Mouse (Mus musculus) adrenal gland, postnatal 10 days (tissue): Measurements from ENCODE around the gene Sema6d. TPM values are rescaled to one million over a fixed set of nuclear protein-coding genes. Genes with fewer than 3 reads are reported as not detected.

Source experiments
- DNase-seq: peaks from one replicate; pipeline ENCODE4 v3.0.0; 2021; ENCODE audit warnings: mixed read lengths
- total RNA-seq, 2 experiments: library from RNA; stranded (reverse); gene quantifications; 2 replicates each; pipeline ENCODE4 v1.2.3; 2021

The Sema6d gene
- total RNA-seq, 2 experiments from 2014 or later = 17.3 to 22.2 TPM

DNA sequence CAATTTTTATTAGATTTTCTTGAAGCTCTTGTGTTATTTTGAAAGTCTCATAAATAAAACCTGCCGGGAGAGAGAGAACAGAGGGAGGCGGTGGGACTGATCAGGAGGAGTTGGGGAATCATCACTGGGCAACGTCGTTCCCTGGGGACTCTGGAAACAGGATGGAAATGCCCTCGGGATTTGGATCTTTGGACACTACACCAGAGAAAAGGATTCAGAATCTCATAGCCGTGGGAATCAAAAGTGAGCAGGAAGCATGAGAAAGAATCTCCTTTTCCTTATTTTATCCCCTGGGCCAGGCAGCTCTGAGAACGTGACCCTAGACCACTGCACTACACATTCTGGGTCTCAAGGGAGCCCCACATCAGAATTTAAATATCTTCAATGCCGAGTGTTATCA is 313.8 kb downstream of the Sema6d start:
- no peak for DNase-seq

DNA sequence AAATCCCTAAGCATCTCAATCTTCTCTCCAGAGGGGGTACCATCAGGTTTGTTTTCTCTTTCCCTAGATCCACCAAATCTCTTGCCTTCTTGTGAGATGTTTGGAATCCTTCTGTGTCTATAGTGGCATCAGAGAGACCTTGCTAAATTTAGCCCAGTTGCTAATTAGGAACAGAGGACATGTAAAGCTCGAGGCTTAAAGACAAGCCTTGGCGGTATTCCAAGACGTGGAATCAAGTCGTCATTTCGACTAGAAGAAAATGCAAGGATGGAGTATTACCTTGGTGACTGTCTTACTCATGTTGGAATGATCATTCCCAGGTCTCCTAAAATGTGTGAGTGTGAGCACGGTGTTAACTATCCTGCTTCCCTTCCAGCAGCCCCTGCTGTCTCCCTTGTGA is 314.2 kb downstream of the Sema6d start:
- DNase-seq = no peak

GRCm38 (mm10) chr2:124404631-124405562 is 315.1 kb downstream of the Sema6d start:
- DNase-seq = no peak

DNA sequence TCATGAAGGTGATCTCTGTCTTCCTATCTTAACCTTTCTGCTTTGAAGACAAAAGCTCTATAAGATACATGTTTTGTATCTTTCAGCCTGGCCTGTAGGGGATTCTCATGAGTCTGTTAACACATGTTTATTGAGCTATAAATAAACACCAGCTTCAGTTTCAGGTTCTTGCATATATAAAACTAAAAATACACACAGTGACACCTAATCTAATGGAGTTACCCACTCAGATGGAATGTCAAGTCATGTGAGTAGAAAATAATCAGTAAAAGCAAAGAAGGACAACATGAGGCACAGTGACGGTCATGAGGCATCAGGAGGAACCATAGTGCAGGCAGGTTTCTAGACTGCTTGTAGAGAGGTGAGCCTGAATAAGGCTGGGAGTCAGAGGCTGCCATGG is 319.2 kb downstream of the Sema6d start:
- DNase-seq = no peak

DNA sequence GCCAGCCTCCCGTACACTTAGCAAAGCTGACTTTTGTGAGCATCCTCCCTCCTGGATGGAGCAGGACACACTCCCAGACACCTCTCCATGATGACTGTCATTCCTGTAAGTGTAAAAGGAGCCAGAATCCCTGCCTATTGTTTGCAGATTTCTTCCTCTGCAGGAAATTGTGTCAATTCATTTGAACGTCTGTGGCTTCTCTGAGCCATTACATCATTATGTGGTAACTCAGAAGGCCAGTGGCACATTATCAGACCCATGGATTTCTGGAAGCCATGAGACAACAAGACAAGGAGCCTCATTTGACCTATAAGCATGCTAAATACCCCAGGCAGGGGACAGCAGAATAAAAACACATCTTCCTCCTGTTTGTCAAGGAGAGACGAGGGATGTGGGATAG is 327.0 kb downstream of the Sema6d start:
- DNase-seq = no peak

DNA sequence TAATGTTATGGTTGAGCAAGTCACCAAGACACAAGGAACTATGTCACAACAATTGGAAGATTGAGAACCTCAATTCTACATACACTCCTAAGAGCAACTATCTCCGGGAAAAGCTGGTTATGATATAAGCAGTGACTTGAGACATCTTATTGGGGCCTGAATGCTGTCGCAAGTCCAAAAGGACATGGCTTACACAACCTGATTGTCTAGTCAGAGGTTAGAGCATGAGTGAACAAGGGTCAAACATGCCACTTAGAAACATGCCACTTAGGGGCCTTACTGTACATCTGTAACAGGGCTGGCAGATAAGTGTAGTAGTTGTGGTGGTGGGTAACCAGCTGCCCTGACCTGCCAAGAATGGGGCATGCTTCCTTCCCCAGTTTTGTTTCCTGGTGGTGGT is 328.6 kb downstream of the Sema6d start:
- DNase-seq = no peak

- no peak for DNase-seq
Measured at GRCm38 (mm10) chr2:124420170-124420825, 330.5 kb downstream of the Sema6d start.

GRCm38 (mm10) chr2:124429744-124430143 is 340.0 kb downstream of the Sema6d start:
- no peak for DNase-seq

GRCm38 (mm10) chr2:124430708-124431107 is 340.9 kb downstream of the Sema6d start:
- DNase-seq = no peak

DNA sequence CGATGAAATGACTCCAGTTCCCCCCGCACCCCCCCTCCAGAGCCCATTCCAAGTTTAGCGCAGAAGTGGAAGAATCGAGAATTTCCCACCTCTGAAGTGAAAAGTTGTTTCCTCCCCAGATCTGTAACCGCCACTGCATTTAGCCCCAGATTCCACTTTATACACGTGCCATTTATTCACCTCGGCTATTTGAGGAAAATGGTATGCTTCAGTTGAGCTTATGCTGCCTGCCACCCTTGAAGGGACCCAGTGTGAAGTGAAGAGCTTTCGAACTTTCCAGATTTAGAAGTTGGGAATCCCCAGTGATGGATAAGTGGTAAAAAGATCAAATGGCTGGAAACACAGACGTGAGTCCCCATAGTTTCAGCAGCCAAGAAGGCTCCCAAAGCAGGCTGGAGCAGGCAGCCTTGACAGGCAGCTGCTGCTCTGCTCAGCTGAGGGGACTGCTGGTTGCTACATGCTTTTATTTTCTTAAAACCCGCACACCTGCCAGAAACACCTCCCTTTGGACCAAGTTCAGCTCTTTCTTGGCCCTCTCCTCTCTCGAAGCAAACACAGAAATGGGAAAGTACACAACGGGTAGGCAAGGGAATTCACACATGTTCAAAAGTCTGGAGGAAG is 345.7 kb downstream of the Sema6d start:
- DNase-seq = peak; percentile 8

DNA sequence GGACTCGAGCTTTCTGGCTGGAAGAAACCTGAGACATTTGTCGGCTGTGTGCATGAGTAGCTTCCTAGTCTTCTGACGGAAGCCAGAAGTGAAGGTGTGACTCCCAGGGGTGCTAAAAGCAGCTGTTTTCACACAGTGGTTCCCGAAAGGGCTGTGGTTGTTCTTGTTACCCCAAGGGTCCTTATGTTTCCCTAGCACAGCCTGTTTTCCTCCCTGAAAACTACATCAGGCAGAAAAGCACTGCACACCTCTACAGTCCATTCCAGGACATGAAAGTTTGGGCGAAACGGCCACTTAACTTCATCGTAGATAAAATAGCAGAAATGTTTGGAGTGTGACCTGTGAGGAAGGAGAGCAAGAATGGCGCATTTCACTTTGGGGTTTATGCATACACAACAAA is 346.9 kb downstream of the Sema6d start:
- DNase-seq = no peak

- DNase-seq = no peak
Measured at GRCm38 (mm10) chr2:124444199-124444598, 354.4 kb downstream of the Sema6d start.

DNA sequence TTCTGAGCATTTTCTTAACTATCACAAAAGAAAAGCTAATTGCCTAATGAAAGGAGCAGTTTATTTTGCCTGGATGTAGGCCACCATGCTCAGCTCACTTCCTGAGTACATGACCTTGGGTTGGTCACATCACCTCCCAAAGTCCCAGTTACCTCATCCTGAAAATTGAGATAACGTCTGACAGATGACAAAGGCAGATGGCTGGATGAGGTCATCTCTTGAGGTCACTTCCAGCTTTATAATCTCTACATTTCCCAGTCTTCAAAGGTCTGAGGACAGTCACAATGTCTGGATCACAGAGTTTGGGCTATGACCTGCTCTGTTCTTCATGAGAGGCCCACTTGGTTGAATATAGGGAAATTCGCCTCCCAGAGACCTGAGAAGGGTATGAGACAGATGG is 366.1 kb downstream of the Sema6d start:
- no peak for DNase-seq

GRCm38 (mm10) chr2:124456999-124457398 is 367.2 kb downstream of the Sema6d start:
- DNase-seq = no peak

DNA sequence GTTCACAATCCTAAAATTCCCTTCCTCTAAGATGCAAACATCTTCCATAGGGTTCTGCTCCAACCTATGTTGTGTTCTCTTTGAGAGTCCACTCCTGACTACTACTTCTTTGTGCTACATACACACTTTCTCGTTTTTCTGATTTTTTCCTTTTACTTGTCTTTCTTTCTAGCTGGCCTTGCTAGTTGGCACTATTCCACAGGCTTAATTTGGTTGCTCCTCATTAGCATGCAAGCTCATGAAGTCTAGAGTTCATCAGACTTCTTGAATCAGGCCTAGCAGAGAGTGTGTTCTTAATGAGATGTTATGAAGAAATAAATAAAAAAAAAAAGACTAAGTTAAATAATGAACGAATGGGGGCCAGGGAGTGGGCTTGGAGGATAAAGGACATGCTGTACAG is 368.3 kb downstream of the Sema6d start:
- DNase-seq = no peak

DNA sequence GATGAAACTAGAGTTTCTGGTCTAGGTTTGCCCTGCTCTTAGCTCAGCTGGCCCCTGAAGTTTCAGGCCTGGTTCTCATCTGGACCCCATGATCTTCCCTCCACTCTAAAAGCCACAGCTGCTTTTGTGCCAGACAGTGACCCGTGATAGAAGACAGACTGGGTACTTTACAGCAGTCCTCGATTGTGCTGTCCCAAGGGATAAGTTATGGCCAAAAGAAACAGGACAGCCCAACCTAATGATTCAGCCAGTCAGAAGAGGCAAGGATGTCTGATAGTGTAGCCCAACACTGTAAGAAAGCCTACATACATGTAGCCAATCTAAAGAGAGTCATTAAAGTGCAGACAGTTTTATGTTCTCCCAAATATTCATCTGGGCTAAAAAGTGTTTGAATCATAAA is 371.2 kb downstream of the Sema6d start:
- no peak for DNase-seq

DNA sequence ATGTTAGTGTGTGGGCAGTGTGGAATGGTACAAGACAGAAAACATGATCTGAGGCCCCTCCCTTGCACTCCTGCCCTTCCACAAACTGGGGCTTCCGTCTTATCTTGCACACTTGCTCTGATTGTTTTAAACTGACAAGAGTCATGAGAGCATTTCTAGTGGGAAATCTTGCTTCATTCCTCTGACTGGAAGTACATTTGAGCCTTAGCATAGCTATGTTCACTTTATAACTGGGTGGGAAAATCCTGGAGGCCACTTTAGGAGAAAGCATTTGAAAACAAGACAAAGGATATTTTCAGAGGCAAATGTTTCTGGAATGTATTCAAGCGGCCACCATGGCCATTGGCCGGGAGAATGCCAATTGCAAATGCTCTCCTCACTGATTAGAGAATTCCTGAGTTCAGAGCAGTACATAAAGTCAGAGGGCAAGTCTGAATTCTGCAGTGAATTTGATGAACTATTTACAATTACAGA is 371.6 kb downstream of the Sema6d start:
- DNase-seq = no peak

GRCm38 (mm10) chr2:124465004-124465946 is 375.5 kb downstream of the Sema6d start:
- DNase-seq = no peak

GRCm38 (mm10) chr2:124467429-124467828 is 377.7 kb downstream of the Sema6d start:
- no peak for DNase-seq

DNA sequence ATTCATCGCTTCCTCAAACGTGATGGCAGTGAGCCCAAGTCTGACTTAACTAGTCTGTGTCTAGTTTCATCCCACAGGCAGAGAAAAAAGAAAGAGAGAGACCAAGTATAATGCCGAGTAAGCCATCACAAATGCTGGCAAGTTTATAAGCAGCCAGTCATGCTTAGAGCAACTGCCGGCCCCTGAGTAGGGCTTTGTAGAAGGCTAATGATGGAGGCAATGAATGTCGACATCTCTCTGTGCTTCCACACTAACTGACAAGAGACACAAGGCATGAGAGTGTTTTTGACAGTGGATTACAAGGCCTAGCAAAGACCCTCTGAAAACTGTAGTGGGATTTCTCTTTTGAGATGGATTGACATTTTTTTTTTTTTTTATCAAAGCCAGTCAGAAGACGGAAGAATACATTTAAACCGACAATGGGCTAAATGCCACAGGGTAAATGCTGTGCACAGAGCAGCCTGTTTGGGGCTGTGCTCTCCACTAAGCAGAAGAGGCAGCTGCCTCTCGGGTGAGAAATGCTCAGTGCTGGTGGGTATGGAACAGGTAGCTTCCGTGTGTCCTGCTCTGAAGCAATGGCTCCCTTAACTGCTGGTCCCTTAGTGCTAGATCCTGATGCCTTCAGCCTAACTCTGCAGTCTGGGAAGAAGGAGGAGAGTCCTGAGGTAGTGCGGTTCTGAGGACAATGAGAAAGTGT is 380.7 kb downstream of the Sema6d start:
- no peak for DNase-seq
